Mouse (Mus musculus): ENCODE data around the gene Slc2a10. TPM values are rescaled to one million over a fixed set of nuclear protein-coding genes. Genes with fewer than 3 reads are reported as not detected.

Slc2a10 gene
- total RNA-seq (2021) = 1 to 10 TPM; 1.0 to 1.1 TPM
- long read RNA-seq, experiment 1, partial matches to known transcripts = 0 of 3 reads
- long read RNA-seq, experiment 1, other reads (novel, unspliced or antisense) = 0 of 3 reads
- long read RNA-seq, experiment 2, partial matches to known transcripts = 0 of 1 reads
- long read RNA-seq, experiment 2, other reads (novel, unspliced or antisense) = 0 of 1 reads

DNA sequence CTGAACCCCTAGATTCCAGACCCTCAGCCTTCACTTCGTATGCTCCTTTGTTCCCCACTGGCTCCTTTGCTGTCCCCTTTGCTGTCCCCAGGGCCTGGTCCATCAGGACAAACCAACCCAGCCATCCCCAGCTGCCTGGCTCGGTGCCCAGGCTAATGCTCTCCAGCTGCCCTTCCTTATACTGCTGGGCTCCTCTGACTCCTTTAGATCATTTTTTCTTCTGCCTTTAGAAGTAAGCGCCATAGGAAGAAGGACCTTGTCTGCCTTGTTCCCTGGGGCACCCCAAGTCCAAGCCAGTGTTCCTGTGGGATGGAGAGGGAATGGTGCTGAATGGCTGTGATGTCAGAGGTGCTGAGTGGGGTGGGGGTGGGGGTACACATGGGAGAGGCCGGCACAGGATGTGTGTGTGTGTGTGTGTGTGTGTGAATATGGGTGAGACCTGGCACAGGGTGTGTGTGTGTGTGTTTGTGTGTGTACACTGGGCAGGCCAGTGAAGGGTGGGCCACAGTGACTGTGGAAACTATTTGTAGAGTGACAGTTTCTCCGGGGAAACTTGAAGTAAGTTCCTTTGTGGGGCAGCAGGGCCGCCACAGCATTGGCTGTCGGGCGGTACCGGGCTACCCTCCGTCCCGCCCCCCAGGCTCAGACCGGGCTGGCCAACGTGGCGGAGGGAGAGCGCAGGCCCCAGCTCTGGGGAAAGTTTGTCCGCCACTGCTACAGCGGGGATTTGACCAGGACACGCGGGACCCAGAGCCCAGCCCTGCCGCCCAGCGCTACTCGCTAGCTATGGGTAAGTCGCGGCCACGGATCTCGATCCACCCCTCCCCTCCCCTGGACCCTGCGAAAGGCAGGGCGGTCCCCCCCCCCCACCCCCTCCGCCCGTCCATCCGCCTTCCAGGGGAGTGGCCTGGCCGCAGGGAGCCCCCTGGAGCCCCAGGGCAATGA is at the start of gene Slc2a10:
Gene Slc2a10, plus strand, starts transcription at position 529 of the 945 bp plus-strand sequence.
- DNase-seq (ENCODE audit: low spot score in 2 of 2) = no peak

DNA sequence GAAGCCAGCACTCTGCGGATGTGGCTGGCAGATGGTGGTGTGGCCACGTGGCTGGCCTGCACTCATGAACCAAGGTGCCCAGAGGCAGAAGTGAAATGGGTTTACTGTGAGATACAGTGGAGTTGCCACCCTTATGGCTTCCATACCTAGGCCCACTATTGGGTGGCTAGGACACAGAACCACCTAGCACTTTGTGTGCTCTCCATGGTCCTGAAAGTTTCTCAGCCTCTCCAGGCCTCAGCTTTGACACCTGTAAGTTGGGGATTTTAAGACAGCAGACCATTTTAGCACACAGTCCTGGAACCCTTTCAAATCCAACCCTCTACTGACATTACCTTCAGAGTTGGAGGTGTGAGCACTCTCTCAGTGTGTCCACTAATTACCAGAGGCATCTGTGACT is 46.9 kb upstream of the Slc2a10 start:
- DNase-seq (ENCODE audit: low spot score in 2 of 2) = no peak

DNA sequence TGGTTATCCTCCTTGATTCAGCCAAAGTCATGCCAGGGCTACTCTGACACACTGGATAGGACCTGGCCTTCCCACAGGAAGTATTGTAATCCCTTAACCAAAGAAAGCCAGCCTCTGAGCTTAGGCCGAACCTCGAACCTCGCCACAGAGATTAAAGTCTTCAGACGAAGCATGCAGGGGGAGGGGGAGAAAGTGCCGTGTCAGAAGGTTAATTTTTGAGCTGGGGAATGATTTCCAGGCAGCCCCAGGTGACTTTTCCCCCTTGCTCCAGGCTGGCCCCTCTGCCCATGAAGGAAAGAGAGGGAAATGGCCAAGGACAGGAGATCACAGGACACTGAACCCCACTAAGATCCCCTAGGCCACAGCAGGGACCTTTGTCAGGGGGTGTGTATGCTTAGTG is 45.4 kb upstream of the Slc2a10 start:
- no peak for DNase-seq (ENCODE audit: low spot score in 2 of 2)

DNA sequence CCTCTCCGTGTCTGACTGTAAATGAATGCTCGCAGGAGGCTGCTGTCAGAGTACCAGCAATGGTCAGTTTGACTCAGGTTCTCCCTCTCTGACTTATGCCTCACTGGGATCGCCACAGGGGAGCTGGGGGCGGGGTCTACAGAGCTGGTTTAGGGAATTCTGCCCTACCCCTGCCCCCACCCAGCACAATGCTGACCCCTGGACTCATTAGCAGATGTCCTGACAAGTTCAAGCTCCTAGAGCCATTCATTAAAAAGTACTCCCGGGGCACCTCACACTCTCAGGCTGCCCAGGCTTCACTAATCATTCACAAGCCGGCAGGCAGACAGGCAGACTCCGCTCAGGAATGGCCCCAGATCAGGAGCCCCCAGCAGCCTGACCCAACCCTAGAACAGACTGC is 43.9 kb upstream of the Slc2a10 start:
- no peak for DNase-seq (ENCODE audit: low spot score in 2 of 2)

DNA sequence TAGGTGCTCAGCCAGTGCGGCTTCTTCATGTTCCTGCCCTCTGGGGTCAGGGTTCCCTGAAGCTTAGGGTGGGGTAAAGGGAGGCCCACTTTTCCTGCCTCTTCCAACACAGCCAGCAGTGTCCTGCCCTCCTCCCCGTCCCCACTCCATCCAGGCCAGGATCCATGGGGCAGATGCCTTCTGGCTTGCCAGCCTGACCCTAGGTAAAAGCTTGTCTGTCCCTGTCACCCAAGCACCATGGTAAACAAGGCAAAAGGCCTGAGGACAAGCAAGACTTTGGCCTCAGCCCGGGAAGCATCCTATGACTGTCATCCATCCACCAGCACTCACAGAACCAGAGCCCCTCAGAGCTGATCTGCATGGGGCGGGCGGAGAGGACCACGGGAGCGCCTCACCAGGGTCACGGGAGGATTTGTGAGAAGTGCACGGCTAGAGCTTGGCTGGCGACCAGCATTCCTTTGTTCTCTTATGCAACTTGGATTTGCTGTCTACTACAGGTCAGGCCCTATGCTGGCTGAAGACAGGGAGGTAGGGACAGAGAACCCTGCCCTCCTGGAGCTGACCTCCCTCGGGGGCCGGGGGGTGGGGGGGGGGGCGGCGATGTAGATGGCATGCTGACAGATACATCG is 35.6 kb upstream of the Slc2a10 start:
- no peak for DNase-seq (ENCODE audit: low spot score in 2 of 2)

DNA sequence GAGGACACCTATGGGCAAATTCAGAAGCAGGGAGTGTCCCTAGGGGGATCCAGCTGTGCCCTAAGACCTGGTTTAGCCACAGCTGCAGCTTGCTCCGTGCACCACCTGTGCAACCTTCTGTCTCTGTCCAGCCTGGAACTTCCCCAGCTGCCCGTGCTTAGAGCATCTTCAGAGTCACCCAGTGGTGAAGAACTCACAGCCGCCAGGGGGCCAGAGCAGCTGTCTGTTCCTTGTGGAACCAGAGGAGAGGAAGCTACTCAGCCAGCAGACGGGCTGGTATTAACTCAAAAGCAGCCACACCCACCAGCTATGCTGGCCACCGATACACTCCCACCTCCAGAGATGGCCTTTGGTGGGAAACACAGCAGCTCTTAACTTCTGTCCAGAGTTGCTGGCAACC is 33.4 kb upstream of the Slc2a10 start:
- DNase-seq (ENCODE audit: low spot score in 2 of 2) = no peak

- no peak for DNase-seq (ENCODE audit: low spot score in 2 of 2)
Measured at GRCm38 (mm10) chr2:165471943-165472342, 31.6 kb upstream of the Slc2a10 start.

DNA sequence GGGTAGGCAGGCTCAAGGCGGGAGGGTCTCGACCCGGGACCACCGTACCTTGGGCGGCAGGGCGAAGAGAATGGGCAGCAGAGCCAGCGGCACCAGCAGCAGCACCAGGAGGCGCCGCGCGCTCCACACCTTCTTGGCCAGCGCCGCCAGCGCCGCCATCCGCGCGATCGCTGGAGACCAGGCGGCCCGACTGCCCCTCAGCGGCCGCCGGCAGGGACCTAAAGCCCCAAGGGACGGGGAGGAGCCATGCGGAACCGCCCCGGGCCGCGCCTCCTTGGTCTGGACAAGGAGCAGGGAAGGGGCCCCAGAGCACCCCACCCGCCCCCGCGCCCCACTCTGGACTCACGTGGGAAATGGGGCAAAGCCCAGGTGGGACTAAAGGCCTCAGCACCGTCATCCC is 30.6 kb upstream of the Slc2a10 start, which contains the start of gene Slc13a3:
Gene Slc13a3, minus strand, starts transcription at position 228 of the 400 bp plus-strand sequence.
- no peak for DNase-seq (ENCODE audit: low spot score in 2 of 2)

- no peak for DNase-seq (ENCODE audit: low spot score in 2 of 2)
Measured at GRCm38 (mm10) chr2:165475412-165475811, 28.2 kb upstream of the Slc2a10 start.

DNA sequence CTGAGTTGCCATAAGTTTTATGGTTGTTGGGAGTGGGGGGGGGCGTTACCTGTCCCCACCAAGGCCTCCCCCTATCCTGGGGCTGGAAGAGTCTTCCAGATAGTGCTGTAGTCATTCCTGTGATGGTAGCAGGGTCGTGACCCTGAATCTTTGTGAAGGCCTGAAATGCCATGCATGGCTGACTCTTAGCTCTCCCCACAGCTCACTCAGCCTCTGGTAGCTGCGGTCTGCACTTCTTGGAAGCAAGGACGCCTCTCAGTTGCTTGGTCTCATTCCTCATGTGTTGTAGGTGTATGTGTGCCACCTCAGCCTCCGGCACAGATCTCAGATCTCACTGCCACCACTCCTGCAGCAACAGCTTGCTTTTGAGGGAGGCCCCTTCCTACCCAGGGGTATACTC is 27.7 kb upstream of the Slc2a10 start:
- no peak for DNase-seq (ENCODE audit: low spot score in 2 of 2)

GRCm38 (mm10) chr2:165482003-165482402 is 21.6 kb upstream of the Slc2a10 start:
- no peak for DNase-seq (ENCODE audit: low spot score in 2 of 2)

GRCm38 (mm10) chr2:165484152-165484551 is 19.4 kb upstream of the Slc2a10 start:
- no peak for DNase-seq (ENCODE audit: low spot score in 2 of 2)

GRCm38 (mm10) chr2:165485826-165486225 is 17.8 kb upstream of the Slc2a10 start:
- no peak for DNase-seq (ENCODE audit: low spot score in 2 of 2)

DNA sequence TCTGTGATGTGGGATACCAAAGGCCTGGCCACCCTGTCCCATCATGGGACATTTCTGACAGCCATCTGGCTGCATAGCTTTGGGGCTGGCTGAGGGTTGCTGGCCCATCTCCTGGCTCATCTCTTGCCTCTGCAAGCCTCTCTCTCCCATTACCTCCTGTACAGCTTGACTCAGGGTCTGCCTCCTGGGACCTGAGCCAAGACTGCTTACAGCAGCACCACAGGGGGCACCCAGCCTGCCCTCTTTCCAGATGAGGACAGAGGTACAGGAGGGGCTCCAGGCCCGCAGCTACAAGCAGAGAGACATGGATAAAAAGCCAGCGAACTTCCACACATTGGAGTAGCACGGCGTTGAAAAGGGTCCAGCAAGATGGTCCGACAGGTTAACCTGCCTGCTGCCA is 17.2 kb upstream of the Slc2a10 start:
- no peak for DNase-seq (ENCODE audit: low spot score in 2 of 2)

- peak; percentile 50 to 62 for DNase-seq (ENCODE audit: low spot score in 2 of 2)
Measured at GRCm38 (mm10) chr2:165486881-165487535, 16.6 kb upstream of the Slc2a10 start.

- DNase-seq (ENCODE audit: low spot score in 2 of 2) = peak; percentile 76 to 88
Measured at GRCm38 (mm10) chr2:165492648-165493553, 10.7 kb upstream of the Slc2a10 start, which contains the start of gene Trp53rka. Trp53rka (minus strand) TSS chr2:165493324.

- peak; percentile 64 to 81 for DNase-seq (ENCODE audit: low spot score in 2 of 2)
Measured at GRCm38 (mm10) chr2:165493587-165494210, 9.9 kb upstream of the Slc2a10 start.

DNA sequence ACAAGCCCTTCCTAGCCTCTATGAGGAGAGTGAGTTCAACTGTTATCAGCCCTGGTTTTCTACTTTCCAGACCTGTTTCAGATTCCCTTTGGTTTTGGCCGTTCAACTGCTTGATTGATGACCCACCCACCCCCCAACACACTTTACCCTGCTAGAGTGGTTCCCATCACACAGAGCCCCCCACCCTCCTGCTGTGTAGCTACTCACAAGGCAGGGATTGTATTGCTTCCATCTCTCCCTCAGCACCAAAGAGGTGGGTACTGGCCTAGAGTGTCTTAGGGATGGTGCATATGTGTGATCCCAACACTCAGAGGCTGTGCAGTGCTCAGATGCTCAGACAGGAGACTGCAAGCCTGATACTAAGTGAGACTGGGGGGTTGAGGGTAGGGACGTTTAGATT is 9.1 kb upstream of the Slc2a10 start:
- no peak for DNase-seq (ENCODE audit: low spot score in 2 of 2)

GRCm38 (mm10) chr2:165496251-165496650 is 7.3 kb upstream of the Slc2a10 start:
- peak in 1 of 2 experiments; percentile 66 for DNase-seq (ENCODE audit: low spot score in 2 of 2)
